Mouse (Mus musculus) T-helper 1 cell (primary cell): ENCODE measurements at regions not wholly inside any gene's neighbourhood (a gene's known extent, or its start where the extent isn't known, plus 50 kb on each side); places are given as distances from the start of the nearest gene placed in this dataset.

Experiments used
- in situ Hi-C: fragments of 300-600 bp; cut with MboI, MseI; formaldehyde crosslinking; loops from one replicate; pipeline ENCODE4 v1.15.1; 2025; ENCODE audit warnings: high pct_unique_total_duplicates

DNA sequence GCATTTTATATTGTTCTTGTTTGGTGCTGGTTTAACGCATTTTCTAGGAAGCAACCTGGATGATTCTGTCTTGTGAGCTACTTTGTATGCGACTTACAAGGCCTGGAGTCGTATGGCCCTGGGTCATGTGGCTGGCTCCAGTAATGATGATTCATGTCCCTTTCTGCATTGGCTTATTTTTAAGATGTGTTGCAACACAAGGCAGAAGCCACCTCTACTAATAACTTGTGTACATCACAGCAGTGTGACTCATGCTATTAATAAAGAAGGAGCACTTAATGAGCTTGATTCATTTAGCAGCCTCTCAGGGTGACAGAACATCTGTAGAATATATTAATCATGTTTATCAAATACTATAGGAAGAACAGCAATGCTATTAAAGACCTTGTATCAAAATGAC is 84.0 kb downstream of the Slc5a7 start:
- in situ Hi-C loops: no loop called here

DNA sequence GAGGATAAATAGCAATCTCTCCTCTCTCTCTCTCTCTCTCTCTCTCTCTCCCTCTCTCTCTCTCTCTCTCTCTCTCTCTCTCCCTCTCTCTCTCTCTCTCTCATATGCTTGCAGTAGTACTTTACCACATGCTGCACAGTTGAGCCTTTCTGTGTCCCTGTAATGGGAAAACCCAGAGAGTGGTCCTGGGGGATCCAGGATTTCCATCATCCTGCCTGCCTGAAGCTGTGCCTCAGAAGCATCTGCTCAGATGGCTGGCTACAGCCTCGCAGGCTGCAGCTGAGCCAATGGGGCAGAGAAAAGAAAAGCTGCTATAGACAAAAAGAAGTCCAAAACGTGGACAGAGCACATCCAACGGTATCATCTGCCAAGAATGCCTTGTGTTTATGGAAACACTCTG is 97.1 kb downstream of the Slc5a7 start:
- in situ Hi-C loops: no loop called here

DNA sequence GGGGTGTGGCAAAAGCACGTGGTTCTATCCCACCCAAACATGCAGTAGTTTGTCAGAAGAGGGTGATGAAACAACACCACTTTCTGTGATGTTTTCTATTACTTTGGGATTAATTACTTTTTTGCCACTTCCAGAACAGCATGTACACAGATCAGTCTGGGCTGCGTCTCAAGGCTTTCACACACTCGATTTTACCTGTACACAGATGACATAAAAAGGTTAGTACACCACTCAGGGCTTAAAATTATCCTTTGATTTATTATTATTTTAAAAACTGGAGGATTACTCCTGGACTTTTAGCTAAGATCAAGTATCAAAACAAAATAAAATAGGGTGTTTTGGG is 106.6 kb downstream of the Slc5a7 start:
- in situ Hi-C loops: no loop called here

DNA sequence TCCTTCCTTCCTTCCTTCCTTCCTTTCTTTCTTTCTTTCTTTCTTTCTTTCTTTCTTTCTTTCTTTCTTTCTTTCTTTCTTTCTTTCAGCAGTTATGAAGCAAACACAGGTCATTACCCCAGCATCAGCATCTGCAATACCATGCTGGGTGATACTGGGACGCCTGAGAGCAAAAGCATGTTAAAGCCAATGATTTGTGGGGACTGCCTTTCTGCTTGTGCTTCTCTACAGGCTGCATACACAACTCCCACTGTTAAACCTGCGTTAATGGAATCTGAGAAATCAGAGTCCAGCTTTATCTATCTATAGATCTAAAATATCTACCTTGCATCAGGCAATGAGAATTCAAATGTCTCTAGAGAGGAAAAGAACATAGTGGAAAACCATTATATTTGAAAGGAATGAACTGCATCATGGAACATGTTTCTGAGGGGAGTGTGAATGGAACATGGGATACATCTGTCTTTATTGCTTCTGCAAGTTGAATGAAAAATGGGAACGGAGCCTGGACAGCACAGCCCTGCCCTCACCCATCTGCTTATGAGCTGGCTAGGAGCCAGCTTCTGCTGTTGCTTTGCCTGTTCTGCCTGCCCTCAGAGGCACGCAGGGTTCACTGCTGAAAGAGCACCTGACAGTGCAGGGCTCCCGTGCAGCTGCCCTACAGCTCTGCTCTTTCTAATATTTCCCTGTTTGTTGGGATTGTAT is 107.2 kb downstream of the Slc5a7 start:
- in situ Hi-C loops: no loop called here

DNA sequence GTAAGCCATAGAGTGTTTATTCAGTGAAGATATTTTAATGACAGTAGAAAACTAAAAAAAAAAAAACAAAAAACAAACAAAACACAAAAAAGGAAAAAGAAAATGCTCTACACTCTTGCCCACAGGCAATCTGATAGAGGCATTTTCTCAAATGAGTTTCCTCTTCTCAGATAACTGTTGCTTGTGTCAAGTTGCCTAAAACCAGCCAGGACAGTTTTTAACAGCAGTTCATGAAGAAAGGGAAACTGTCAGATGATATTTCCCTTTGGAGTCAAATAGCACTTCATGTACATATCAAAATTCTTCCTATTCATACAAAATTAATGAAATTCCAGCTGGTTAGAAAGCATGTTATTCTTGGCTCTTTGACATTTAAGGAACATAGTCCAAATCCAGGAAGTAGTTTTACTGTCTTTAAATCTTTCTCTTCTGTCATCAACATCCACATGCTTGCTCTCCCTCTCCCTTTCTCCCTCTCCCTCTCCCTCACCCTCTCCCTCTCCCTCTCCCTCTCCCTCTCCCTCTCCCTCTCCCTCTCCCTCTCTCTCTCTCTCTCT is 109.8 kb downstream of the Slc5a7 start:
- in situ Hi-C loops: no loop called here

DNA sequence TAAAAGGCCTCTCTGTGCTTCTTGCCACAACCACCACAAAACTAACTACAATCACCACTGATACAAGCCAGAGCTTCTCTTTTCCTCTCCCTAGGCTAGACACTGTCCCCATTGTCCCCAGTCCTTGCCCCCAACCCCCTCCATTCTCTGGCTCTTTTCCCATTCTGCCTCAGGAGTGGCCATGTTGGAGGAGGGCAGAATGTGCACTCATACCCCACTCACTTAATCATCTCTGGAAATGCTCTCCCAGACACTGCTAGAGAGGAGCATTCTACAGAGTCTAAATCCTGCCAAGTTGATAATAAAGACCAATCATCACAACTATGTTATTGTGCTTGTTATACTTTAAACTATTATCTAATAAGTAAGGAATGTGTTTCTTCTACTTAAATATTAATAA is 116.8 kb downstream of the Slc5a7 start:
- in situ Hi-C loops: no loop called here

DNA sequence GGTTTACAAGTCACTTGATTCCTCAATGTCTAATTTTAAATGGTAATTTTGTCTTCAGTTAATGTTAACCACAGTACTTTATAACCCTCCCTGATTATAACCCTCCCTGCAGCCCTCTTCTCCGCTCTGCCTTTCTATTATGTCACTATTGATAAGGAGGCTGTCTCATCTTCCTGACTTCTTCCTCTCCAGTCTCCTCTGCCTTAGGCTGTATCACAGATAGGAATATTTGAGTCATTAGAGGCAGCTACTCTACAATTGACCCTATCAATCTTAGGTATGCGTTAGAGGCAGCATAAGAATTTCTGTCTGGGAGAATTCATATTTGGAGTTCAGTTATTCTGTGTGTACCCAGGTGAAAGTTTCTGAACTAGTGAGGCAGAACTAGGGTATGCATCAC is 118.3 kb downstream of the Slc5a7 start:
- in situ Hi-C loops: no loop called here

DNA sequence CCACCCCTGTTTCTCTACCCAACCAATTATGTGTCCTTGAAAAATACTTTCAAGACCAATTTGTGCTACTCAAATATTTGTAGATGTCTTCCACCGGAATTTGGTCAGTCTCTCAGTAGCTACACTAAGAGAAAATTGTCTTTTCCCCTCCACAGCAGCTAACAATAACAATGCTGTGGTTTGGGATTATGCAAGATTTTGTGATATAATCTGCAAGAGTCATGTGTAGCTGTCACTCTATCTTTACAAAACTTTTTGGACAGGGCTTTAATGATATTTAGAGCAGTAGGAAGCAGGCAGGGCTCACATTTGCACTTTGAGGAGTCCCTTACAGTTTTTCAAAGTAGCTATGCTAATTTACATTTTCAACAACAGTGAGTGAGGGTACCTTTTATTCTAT is 128.1 kb downstream of the Slc5a7 start:
- in situ Hi-C loops: loop anchor here (25.0 kb wide), 1 partner anchor 1742 kb away; no protein-coding TSS in a partner anchor

DNA sequence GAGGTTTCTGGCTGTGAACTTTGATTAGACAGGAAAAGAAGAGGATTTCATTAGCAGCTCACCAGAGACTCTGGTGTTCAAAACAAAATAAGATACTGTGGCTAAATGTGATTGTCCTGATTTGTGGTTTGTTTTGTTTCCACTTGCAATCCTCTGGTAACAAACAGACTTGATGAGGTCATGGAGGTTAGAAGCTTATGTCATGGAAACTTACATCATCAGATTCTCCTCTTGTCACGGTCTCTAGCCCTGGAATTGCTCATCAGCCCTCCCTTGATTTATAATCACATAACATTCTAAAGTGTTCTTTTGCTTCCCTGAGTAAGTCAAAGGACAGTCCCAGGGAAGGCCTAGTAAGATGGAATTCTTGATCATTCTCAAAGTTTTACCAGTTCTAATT is 130.8 kb downstream of the Slc5a7 start:
- in situ Hi-C loops: loop anchor here (25.0 kb wide), 1 partner anchor 1744 kb away; no protein-coding TSS in a partner anchor

DNA sequence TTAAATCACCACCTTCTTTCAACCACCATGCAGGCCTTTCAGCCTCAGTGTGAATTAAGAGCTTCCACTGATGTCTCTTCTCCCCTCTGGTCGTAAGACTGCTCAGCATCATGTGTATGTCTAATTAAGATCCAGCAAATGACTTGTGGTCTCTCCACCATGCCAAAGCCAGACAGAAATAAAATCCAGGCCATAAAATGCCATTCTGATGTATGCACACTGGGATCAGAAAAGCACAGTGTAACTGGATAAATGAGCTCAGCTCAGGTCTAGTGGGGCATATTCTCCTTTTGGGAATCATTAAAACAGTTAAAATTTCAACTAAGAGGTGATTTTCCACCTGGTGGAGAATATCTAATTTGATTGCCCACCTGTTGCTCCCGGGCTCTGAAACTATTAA is 136.5 kb downstream of the Slc5a7 start:
- in situ Hi-C loops: loop anchor here (25.0 kb wide), 1 partner anchor 1750 kb away; no protein-coding TSS in a partner anchor

DNA sequence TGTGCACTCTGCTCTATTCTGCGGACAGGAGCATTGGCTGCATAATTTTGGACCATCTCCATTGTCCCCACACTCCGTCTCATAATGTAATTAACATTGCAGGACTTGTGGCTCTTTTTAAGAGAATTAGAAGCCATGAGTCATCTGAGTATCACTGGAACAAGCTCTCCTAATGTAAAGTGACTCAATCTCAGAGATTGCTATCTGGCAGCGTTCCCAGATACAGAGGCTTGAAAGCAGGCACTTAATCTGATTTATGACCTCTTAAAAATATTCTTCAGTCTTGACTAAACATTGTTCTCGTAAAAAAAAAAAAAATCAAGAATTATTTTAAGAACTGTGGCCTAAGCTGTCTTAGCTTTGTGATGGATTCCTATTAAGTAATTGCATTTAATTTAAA is 140.1 kb downstream of the Slc5a7 start:
- in situ Hi-C loops: loop anchor here (25.0 kb wide), 1 partner anchor 1754 kb away; no protein-coding TSS in a partner anchor

DNA sequence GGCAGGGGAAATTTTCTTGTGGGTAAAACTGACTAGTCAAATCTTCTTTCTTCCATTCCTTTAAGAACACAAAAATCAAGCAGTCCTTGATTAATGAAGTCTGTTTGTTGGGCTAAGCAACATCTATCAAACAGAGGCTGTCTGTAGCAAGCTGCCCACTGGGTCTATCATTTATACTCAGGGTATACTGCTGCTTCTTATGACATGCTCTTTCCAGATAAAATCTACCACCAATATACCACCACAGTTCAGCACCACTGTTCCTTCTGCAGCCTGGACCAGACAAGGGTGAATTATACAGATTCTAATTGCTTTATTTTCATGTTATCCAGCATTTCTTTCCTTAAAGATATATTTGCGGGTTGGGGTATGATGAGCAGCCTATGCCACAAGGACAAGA is 140.5 kb downstream of the Slc5a7 start:
- in situ Hi-C loops: loop anchor here (25.0 kb wide), 1 partner anchor 1754 kb away; no protein-coding TSS in a partner anchor

DNA sequence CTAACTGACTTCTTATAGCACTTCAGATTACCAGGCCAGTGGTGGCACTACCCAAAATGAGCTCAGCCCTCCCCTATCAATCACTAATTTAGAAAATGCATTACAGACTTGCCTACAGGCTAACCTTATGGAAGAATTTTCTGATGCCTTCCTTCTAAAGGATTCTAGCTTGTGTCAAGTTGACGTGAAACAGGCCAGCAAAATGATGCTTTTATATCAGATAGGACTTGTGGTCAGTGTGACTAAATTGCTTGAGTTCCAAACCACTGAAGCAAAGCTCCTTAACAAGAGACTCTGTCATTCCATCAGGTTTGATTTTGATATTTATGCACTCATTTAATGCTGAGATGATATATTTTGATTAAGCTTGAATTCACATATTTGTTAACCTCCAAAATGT is 143.0 kb downstream of the Slc5a7 start:
- in situ Hi-C loops: loop anchor here (25.0 kb wide), 1 partner anchor 1756 kb away; no protein-coding TSS in a partner anchor

DNA sequence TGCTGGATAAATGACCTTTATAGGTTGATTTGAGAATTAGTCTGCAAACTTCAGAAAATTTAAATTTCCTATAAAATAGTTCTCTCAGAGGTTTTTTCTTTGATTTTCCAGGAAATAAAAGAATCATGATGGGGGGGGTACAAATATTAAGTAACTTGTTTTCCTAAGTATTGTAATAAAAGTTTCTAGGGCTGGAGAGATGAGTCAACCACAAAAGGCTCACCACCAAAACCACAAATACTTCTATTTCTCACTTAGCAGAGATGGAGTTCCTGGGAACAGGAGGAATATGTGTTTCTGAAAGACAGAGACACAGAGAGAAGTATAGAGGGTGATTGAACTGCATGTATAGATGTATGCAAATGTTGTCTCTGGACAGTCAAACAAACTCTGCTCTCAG is 144.3 kb downstream of the Slc5a7 start:
- in situ Hi-C loops: loop anchor here (25.0 kb wide), 1 partner anchor 1758 kb away; no protein-coding TSS in a partner anchor
